Mouse (Mus musculus): ENCODE data around the gene Skap1. TPM values are rescaled to one million over a fixed set of nuclear protein-coding genes. Genes with fewer than 3 reads are reported as not detected.

The Skap1 gene
- total RNA-seq, 2 experiments from 2014 or later, result not detected

DNA sequence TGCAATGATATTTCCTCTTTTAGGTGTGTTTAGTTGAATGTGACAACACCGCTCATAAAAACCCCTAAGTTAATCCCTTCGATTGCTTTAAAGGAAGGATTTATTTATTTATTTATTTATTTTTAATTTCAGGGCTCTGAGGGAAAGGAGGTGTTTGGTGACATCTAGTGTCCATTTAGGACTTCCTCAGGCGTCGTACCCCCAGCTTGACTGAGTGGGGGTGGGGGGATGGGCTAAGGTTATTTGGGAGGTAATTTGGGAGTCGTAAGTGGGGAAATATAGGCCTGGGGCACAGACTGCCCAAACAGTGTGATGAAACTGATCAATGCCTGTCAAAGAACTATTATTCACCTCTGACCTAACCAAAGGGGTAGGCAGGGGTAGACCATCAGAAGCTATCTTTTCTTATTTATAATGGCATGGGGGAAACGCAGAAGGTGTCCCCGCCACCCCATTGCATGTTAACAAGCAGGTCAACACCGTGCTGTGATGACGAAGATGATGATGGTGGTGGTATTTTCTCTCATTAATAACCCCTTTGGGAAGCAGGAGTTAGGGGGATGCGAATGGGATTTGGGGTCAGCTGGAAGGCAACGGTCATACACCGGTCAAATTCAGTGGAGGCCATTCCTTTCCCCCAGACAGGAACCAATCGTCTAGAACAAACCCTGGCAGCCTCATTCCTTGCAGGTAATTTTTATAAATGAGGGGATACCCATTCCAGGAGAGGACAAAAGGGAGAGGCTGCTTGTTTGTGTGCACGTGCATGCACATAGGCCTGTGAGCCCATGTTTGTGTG lies 273.5 kb downstream of the Skap1 start:
- Histone ChIP-seq H3K4me3 (no peak overlapping the region), H3K27ac (no peak overlapping the region)
- peak; percentile 15; the same call in 1 of the 2 replicates for TF ChIP-seq CTCF (IDR thresholded peaks at IDR 0.05)
- intact Hi-C loops (cut with DNase I), result no loop called here
- no peak for DNase-seq

DNA sequence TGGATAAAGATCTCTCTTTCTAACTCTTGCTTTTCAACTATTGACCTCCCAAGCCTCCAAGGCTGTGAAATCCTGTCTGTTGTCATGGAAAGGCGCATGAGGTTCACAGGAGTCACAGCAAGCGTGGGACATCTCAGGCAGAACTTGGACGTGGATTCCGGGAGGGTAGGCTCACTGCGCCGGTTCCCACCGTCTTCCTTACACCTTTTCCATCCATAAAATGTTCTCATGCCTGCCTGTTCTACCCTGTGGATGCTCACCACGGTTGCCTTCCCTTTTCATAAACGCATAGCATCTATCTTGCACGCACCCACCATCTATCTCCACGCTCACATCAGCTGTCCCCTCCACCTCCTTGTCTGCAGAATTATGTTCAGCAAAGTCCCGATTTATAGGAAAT lies 276.4 kb downstream of the Skap1 start:
- intact Hi-C loops (cut with DNase I), result no loop called here
- H3K4me3 ChIP-seq, result no peak overlapping the region
- DNase-seq, result no peak
- no peak for TF ChIP-seq CTCF (IDR thresholded peaks at IDR 0.05)
- no peak overlapping the region for H3K27ac ChIP-seq

DNA sequence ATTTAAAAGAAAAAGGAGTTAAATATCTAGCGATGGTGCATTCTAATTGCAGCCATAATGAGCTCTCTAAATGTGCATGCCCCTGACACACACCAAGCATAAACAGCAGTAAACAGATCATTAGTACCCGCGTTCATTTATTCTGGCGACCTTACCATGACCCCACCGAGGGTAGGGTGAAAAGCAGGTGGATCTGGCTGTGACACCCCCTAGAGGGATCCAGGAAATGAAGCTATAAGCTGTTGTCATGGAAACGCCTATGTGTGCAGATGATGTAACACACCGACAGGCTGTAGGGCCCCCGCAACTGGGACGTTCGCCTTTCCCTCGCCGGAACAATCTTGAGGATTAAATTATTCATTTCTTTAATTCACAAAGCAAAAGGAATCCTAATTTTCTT lies 277.6 kb downstream of the Skap1 start:
- TF ChIP-seq CTCF (IDR thresholded peaks at IDR 0.05), result no peak
- intact Hi-C loops (cut with DNase I), result no loop called here
- H3K27ac ChIP-seq, result no peak overlapping the region
- H3K4me3 ChIP-seq, result no peak overlapping the region
- no peak for DNase-seq

DNA sequence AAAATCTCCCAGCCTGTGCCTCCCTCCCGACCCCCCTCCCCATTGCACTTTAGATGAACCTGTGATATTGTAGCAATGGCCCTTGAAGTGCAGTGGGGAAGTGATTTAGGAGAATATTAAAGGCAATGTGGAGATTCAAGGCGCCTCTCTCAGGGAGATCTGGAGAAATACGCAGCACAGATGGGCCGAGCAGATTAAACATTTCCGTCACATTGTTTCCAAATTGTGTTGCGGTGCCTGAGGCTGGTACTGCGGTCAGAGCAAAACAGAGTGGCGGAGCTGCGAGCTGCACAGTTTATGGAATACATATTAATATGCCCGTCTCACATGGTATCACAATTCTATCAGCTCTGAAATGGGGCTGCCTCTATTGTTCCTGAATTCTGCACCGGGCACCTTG lies 278.6 kb downstream of the Skap1 start:
- no peak for TF ChIP-seq CTCF (IDR thresholded peaks at IDR 0.05)
- no peak overlapping the region for H3K4me3 ChIP-seq
- no peak overlapping the region for H3K27ac ChIP-seq
- DNase-seq, result no peak
- intact Hi-C loops (cut with DNase I), result no loop called here

DNA sequence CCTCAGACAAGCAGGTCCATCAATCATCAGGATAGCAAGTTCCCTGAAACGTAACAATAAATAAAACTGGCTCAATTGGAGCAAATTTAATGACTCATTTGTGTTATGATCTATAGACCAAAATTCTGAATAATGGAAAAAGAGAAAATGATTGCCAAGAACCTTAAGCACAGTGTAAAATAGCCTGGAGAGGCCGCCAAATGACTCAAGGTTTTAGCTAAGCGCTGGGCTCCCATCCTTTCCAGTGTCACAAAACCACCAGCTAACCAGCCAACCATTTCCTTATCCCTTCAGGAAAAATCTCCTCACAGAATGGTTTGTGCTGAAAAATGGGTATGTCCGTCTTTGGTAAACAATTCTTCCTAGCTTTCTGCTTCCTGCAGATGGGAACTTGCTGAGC lies 279.5 kb downstream of the Skap1 start:
- intact Hi-C loops (cut with DNase I), result no loop called here
- H3K4me3 ChIP-seq, result no peak overlapping the region
- H3K27ac ChIP-seq, result no peak overlapping the region

DNA sequence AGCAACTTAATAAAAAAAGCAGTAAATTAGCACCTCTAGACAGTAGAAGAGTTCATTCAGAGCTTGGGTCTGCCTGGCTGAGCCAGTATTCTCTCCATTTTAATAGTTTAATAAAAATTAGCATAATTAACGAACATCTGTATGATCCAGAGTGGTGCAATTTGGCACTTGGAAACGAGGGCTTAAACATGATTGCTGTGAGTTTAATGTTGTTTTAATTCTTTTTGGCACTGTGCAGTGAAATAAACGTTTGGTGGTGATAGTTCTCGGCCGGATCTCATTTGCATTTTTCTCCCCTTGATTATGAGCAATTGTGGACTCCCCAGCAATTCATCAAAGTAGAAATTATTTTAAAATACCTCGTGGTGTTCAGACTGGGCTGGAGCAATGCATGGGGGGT lies 282.3 kb downstream of the Skap1 start:
- no peak for DNase-seq
- Histone ChIP-seq H3K4me3 (no peak overlapping the region), H3K27ac (no peak overlapping the region)
- intact Hi-C loops (cut with DNase I), result no loop called here
- no peak for TF ChIP-seq CTCF (IDR thresholded peaks at IDR 0.05)

More for the DNA sequence above, 279.5 kb downstream of the Skap1 start:
- DNase-seq, result no peak
- TF ChIP-seq CTCF (IDR thresholded peaks at IDR 0.05), result no peak

- no peak for TF ChIP-seq CTCF (IDR thresholded peaks at IDR 0.05)
- intact Hi-C loops (cut with DNase I), result no loop called here
- no peak overlapping the region for H3K4me3 ChIP-seq
Measured at GRCm38 (mm10) chr11:96747555-96747954, 283.2 kb downstream of the Skap1 start.

GRCm38 (mm10) chr11:96755298-96755697 lies 290.9 kb downstream of the Skap1 start:
- no peak for DNase-seq
- Histone ChIP-seq H3K4me3 (no peak overlapping the region), H3K27ac (no peak overlapping the region)
- no peak for TF ChIP-seq CTCF (IDR thresholded peaks at IDR 0.05)
- intact Hi-C loops (cut with DNase I), result no loop called here

More at GRCm38 (mm10) chr11:96747555-96747954, 283.2 kb downstream of the Skap1 start:
- DNase-seq, result no peak
- H3K27ac ChIP-seq, result no peak overlapping the region

- TF ChIP-seq CTCF (IDR thresholded peaks at IDR 0.05), result no peak; the same call in 1 of the 2 replicates
- intact Hi-C loops (cut with DNase I), result no loop called here
- no peak overlapping the region for H3K4me3 ChIP-seq
- no peak for DNase-seq
- no peak overlapping the region for H3K27ac ChIP-seq
Measured at GRCm38 (mm10) chr11:96757421-96757820, 293.0 kb downstream of the Skap1 start.

DNA sequence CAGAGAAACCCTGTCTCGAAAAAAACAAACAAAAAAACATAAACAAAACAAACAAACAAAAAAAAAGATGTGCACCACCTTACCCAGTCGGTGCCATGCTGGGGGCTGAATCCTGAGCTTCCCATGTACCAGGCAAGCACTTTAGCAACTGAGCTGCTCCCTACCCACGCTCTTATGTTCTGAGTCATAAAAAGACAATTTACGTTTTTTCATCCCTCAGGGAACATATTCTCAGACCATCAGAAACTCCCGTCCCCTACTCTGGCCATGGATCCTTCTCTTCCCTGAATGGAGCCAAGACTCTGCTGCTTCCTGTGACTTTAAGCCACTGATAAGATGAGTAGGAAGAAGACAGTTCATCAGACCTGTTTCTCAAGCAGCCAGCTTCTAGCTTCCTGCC lies 294.0 kb downstream of the Skap1 start:
- intact Hi-C loops (cut with DNase I), result no loop called here
- DNase-seq, result no peak
- Histone ChIP-seq H3K4me3 (no peak overlapping the region), H3K27ac (no peak overlapping the region)
- no peak for TF ChIP-seq CTCF (IDR thresholded peaks at IDR 0.05)

DNA sequence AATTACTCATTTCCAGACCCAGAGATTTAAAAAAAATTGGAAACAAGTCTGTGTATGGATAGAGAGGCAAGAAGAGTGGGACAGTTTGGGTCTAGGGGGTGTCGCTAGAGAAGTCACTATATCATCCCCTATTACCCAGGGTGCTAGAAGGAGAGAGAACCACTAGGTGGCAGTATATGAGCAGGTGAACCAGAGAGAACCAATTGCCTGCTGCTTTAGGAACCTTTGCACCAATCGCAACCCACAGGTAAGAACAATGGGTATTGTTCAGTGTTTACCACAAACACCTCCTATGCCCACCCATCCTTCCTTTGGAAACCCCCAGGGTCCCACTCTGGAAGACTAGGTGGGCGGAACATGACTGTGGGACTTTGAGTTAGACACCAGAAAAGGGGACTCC lies 295.6 kb downstream of the Skap1 start:
- H3K4me3 ChIP-seq, result no peak overlapping the region
- peak overlapping the region; percentile 38; the same call in 1 of the 2 replicates for H3K27ac ChIP-seq
- DNase-seq, result no peak
- peak; percentile 93 for TF ChIP-seq CTCF (IDR thresholded peaks at IDR 0.05)
- intact Hi-C loops (cut with DNase I), result loop anchor here (1.0 to 5.0 kb wide), 2 partner anchors 102 to 147 kb away; no protein-coding TSS in a partner anchor

DNA sequence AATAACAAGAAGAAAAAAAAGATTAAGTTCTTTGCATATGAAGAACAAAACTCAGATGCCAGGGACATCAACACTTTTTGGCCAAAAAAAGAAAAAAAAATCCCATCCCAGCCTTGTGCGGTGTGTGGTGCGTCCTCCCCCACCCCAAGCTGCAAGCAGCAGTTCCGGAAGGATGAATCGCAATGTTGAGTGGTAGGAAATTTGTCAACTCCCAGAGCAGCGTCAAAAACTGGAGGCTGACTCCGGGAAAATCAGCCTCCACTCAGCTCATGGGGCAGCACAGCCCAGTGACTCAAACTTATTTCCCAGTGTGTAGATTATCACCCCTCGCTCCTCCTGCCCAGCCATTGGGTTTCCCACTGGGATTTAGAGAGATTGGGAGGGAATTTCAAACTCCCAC lies 297.6 kb downstream of the Skap1 start:
- Histone ChIP-seq H3K27ac (peak overlapping the region; percentile 12; the same call in 1 of the 2 replicates), H3K4me3 (no peak overlapping the region)
- TF ChIP-seq CTCF (IDR thresholded peaks at IDR 0.05), result no peak
- no peak for DNase-seq
- intact Hi-C loops (cut with DNase I), result loop anchor here (2.0 to 5.0 kb wide), 2 partner anchors 15 to 145 kb away; partner anchors contain the start of gene Snx11

- H3K27ac ChIP-seq, result peak overlapping the region; percentile 71
- intact Hi-C loops (cut with DNase I), result loop anchor here (2.0 to 5.0 kb wide), 2 partner anchors 14 to 144 kb away; partner anchors contain the start of gene Snx11
- DNase-seq, result peak; percentile 73
- TF ChIP-seq CTCF (IDR thresholded peaks at IDR 0.05), result no peak
- H3K4me3 ChIP-seq, result no peak overlapping the region
Measured at GRCm38 (mm10) chr11:96762742-96763470, 298.5 kb downstream of the Skap1 start.
